Comparison of ENCODE assay signal across 7 mouse cellular contexts in genomic region chr14:53374591-53374990, GRCm38 (mm10).
DNase-seq lines count a peak whose midpoint lies in the region; ATAC-seq lines count a peak whose summit lies in the region.

No protein-coding gene starts in this region.

- peak; percentile 15 for DNase-seq in 416B (ENCODE audit: low read depth)
- peak; percentile 9 for DNase-seq in T-cell, adult 2 months (ENCODE audit: low spot score)
- peak; percentile 42 for DNase-seq in thymus, postnatal 0 days (ENCODE audit: low spot score)
- DNase-seq in thymus, postnatal 36 days, result peak; percentile 10 to 25

- ATAC-seq in erythroid progenitor cell, adult 5-6 weeks (replicated peaks; ENCODE audit: low FRiP score, poor library complexity, severe bottlenecking), result 0 out of 2 replicates have a peak, but pooled peaks have one; percentile 20
- ATAC-seq in inflammation-experienced regulatory T-cells, adult 6 months, result peak; percentile 95
- ATAC-seq in megakaryocyte, adult 5-6 weeks (ENCODE audit: poor library complexity, severe bottlenecking), result peak; percentile 86

Comparison
In these comparisons a context has a peak if more than half of its experiments do, and no peak if none do; other contexts are left out.
1. Peak in every context shown above with its lines: DNase-seq and ATAC-seq.
2. ATAC-seq: peak in every context shown above with its lines; median percentile 95 in inflammation-experienced regulatory T-cells, adult 6 months; 86 in megakaryocyte, adult 5-6 weeks; 20 in erythroid progenitor cell, adult 5-6 weeks.